Mouse (Mus musculus) stomach, postnatal 0 days (tissue): ENCODE results near the gene Tacr2.

Source experiments
- CTCF ChIP-seq: IDR thresholded peaks from 2 replicates; pipeline ENCODE4 v1.5.1; 2016; ENCODE audit warnings: antibody characterized with exemption, low read depth, mild to moderate bottlenecking, moderate library complexity
- EP300 ChIP-seq: optimal IDR thresholded peaks from 2 replicates; pipeline ENCODE3; 2016; ENCODE audit warnings: antibody characterized with exemption

- TF ChIP-seq CTCF (peak; percentile 27; the same call in 1 of the 2 replicates), EP300 (no peak)
Observed at GRCm38 (mm10) chr10:62313885-62314424, 61.7 kb downstream of the Tacr2 start.
